Mouse (Mus musculus) ES-E14 (cell line): ENCODE data around the gene Dcp1a.

Experiments used
- HCFC1 ChIP-seq: IDR thresholded peaks from 2 replicates; pipeline ENCODE4 v1.6.1; 2012; ENCODE audit warnings: low read length, inconsistent platforms, borderline replicate concordance; ENCODE audit not compliant: insufficient read depth
- MAFK ChIP-seq: IDR thresholded peaks from 2 replicates; pipeline ENCODE4 v1.6.1; 2014; ENCODE audit warnings: mild to moderate bottlenecking, low read depth, low read length, inconsistent platforms; ENCODE audit not compliant: insufficient read depth
- ZNF384 ChIP-seq: IDR thresholded peaks from 2 replicates; pipeline ENCODE4 v1.6.1; 2012; ENCODE audit warnings: low read depth, low read length, inconsistent platforms

DNA sequence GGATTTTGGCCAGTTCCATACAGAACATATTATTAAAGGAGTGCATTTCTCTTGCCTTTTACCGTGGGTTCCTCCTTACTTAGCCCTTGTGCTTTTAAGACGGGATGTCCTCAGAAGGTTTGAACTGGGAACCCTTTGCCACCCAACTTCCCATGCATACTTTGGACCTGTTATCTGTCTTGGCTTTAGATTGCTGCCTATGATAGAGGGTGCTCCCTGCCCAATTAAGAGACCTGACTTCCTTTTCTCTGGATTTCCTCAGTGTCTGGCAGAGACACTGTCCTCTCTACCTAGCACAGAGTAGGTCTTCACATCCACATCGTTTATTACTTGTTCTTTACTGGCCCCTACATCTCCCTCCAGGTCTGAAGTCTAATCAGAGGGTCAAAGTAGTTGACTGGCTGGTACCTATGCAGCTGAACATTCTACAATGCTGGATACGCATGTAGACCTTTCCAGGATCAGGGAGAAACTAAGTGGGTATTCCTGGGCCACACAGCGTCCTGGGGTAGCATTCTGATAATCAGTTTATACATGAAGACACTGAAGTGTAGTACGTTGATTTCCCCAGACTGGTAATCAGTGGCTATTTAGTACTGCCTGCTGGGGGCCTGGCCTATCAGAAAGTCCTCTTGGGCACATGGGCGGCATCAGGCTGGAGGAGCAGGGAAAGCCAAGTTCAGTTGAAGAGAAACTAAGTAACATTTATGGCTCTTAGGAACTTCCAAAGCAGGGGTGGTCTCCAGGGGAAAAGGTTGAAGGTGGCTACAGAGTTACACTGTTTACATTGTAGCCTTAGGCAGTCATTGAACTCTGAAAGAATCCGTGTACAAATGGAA lies 71.1 kb downstream of the Dcp1a start:
- TF ChIP-seq HCFC1 (no peak), MAFK (no peak), ZNF384 (no peak)
